Mouse (Mus musculus) cerebellum, adult 9-11 months (tissue): Measurements from ENCODE around the gene Rnf216.

Experiments
- DNase-seq: peaks from one replicate; pipeline ENCODE4 v3.0.0; 2022

Gene Rnf216

GRCm38 (mm10) chr5:143051851-143052250, 60.9 kb downstream of the Rnf216 start:
- DNase-seq: no peak

DNA sequence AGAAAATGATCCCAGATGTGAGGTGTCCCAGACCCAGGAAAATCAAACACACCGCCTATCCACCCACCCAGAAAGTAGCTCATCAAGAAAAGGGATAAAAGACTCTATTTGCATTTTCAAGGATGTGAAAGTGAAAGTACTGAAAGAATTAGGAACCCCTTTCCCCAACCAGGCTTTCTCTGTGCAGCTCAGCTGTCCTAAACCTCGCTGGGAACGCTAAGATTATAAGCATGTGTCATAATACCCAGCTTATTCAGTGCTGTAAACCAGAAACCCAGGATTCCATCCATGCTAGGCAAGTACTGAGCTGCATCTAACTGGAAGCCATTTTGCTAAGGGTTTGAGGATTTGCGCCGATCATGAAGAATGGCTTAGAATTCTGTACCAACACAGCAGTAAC, 62.5 kb downstream of the Rnf216 start:
- no peak for DNase-seq

GRCm38 (mm10) chr5:143049746-143050145, 63.0 kb downstream of the Rnf216 start:
- DNase-seq: no peak

DNA sequence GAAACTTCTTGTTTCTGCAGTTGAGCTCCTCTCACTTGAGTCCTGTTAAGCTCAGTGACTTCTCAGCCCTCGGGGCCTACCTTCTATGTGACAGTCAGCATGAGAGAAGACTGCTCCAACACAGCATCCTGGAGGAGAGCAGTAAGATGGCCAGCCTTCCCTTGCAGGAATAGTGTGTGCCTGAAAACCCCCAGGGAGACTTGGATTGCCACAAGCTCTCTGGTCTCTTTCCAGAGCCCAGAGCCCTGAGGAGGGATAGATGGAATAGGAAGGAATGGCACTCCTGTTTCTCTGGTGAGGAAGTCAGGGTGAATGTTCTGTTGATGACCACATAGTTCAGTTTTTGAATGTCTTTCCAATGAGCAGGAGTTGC, 63.8 kb downstream of the Rnf216 start:
- DNase-seq: no peak

DNA sequence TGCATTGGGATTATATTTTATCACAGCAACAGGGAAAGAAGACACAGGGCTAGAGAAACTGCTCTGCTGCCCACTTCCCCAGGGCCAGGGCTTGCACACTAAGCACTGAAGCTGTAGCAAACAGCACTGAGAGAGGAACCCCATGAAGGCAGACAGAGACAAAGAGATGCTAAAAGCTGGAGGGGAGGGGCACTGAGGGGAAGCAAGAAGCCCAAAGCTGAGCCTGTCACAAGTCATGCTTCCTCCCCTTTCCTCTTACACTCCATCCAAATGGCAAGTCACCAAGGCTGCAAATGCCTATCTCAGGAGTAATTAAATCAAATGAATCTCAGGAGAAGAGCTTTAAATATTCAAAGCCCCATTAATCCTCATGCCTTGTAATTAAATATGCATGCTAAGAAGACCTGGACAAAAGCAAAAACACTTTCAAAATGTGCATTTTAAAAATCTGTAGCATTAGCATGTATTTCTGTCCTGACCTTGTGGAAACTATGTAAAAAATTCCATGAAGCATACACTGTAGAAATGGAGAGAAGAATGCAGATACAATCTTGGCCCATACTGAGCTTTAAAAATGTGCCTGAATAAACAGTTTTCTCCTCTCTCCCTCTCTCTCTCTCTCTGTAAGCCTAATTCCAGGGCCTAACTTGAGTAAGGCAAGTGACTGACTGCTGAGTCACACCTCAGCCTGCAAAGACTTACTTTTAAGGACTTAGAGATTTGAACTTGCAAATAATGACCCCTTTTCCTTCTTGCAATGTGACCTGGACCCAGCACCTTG, 64.4 kb downstream of the Rnf216 start:
- no peak for DNase-seq

- DNase-seq: no peak
These were observed 65.2 kb downstream of the Rnf216 start for GRCm38 (mm10) chr5:143047586-143047985.

- no peak for DNase-seq
These were observed 68.9 kb downstream of the Rnf216 start for GRCm38 (mm10) chr5:143043902-143044301.

DNA sequence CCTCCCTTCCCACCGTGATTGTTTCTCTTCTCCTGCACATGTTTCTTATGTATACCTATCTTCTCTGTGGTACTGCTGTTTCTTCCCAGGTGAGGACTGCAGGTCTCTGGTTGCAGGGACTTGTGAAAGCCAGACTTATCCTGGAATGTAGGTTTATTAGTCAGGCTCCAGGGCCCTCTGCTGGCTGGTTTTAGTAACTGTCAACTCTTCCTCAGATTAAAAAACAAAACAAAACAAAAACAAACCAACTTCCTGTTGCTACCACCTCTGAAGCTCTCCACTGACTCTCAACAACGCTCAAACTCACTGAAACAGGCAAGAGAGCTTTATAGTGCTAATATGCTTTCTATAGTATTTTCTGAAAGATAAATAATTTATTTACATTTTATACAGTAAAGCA, 69.5 kb downstream of the Rnf216 start:
- no peak for DNase-seq

DNA sequence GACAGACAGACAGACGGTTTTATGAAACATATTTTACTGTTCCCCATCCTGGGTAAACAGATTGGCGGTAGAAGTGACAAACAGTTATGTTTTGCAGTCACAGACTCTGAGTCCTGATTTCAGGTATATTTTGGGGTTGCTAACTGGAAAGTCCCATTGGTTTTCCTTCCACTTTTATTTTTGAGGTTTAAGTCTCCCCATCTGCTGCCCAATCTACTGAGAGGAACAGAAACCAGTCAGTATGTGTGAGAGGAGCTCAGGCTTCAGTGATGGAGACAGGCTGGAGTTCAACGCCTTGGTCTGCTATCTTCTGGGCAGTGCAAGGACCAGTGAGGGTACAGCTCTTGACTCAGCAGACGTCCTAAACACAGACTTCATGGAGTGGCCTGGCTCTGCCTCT, 74.0 kb downstream of the Rnf216 start:
- DNase-seq: no peak

DNA sequence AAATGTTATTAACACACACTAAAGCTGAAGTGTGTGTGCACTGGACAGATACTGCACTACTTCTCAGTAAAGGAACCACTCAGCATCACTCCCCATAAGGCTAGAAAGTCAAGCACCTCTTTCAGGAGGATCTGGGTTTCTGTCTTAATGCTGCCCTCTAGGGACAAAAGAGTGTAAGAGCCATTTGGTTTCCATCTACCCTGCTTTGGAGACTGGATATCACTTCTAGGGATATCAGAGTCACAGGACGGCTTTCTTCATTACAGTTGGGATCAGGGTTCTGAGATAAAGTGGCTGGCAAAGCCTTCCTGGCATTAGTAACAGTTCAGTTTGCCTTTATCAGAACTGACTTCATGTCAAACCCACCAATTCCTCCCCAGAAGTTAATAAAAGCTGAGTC, 75.6 kb downstream of the Rnf216 start:
- DNase-seq: peak; percentile 32

- DNase-seq: no peak
These were observed 76.7 kb downstream of the Rnf216 start for GRCm38 (mm10) chr5:143036052-143036451.

- no peak for DNase-seq
These were observed 77.5 kb downstream of the Rnf216 start for GRCm38 (mm10) chr5:143035271-143035670.

DNA sequence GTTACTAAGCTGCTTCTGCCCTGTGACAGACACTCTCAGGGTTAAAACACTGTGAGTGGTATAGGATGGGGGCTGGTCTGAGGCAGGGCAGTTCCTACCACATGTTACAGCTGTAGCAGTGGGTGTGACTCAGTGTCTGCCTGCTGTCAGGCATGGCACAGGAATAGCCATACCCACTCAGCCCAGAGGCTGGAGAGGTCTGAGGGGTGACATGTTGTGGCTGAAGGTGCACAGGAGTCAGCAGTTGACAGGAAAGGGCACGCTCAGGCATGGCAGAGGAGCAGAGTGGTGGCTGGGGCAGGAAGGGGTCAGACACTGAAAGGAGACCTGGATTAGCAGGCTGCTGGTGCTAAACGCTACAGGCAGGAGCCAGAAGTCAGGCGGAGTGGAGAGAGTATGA, 78.7 kb downstream of the Rnf216 start:
- DNase-seq: no peak

DNA sequence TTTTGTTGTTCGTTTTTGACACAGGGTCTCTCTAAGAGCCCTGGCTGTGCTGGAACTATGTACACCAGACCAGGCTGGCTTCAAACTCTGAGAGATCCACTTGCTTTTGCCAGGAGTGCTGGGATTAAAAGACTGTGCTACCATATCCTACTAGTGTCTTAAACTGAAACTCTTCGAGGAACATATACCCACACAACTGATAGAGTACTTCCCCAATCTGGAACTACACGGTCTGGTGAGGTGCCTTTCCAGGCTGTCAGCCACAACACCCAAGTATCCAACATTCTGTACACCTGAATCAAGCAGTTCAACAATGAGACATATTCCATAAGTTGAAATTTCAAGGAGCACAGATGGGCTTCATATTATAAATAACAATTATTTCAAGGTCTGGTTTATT, 79.5 kb downstream of the Rnf216 start:
- no peak for DNase-seq

DNA sequence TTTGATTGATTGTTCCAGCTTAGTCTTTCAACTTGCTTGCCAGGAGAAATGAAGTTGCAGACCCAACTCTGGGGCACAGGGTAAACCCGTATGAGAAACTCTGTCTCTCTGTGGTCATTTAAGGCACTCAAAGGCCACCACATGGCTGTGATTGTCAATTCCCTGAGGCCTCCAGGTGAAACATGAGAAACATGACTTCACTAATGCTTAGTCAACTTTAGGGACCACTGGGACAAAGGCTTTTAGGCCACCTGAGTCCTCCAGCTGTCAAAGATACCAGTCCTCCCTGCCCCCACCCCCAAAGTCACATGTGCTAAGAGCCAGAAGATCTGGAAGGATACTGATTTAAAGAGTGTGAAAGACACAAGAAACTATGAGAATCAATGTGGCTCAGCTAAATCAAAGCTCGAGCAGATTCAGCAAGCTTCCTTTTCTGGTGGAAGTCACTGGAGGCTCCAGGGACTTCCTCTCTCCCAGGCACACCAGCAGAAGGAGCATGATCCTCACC, 80.1 kb downstream of the Rnf216 start:
- no peak for DNase-seq

- DNase-seq: no peak
These were observed 81.1 kb downstream of the Rnf216 start for GRCm38 (mm10) chr5:143031681-143032080.

DNA sequence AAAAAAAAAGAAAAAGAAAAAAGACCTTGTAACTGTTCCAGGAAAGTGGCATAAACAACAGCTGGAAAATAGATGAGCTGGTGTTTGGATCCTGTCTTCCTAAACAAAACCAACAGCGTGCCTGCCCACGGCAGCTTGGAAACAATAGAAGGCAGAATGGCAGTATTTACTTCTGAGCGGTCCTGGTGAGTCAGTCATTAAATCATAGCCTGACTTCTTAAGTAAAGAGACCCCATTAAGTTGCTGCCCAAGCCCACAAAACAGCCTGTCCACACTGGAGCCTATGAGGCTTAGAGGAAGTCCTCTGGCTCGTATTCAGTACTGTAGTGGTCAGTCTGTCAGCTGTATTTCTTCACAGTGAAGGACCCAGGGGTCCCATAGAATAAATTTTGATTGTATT, 81.6 kb downstream of the Rnf216 start:
- DNase-seq: no peak

DNA sequence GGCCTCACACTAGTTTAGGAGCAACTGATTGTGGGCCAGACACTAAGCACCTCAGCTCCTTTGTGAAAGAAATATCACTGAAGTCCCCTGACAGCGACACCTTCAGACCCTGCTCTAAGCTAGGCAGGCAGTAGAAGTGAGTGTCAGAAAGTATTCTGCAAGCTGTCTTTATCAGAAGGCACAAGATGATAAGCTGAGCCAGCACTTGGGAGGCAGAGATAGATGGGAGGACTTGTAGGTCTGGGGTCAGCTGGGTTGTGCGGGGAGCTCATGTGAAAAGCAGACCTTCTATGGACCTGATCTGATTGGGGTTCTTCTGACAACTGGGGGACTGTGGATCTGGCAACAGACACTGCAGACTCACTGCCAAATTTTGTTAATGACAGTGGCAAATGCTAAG, 88.9 kb downstream of the Rnf216 start:
- no peak for DNase-seq

DNA sequence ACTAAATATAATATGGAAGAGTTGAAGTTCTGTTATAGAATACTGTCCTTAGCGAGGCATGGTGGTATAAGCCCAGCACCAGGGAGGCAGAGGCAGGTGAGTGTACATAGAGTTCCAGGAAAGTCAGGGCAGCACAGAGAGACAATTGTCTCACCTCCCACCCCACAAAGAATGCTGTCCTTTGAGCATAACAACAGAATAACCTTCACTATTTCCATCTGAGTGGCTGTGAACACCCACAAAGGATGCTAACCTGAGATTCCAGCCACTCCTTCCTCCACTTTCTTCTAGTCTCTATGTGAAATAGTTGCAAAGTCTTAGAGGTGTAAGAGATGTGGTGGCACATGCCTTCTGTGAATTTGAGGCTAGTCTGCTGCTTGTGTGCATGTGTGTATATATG, 89.8 kb downstream of the Rnf216 start:
- DNase-seq: no peak

DNA sequence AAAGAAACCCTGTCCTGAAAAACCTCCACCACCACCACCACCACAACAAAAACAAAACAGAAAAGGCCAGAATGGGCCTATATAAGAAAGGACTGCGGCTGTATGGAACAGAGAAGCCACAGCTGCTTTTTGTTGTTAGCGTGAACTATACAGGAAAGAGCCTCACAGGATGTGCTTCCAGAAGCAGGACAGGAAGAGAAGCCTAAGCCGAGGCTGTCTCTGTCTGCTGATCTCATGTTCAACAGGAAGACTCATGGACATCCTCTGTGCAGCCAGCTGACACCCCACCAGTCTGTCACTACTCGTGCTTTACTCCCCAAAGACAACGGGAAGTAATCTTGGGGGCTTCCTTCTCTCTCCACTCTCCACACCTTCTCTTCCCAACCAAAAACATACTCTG, 95.4 kb downstream of the Rnf216 start:
- DNase-seq: no peak

- peak; percentile 17 for DNase-seq
These were observed 103.4 kb downstream of the Rnf216 start for GRCm38 (mm10) chr5:143009383-143009782.

GRCm38 (mm10) chr5:143000654-143001500, 111.9 kb downstream of the Rnf216 start:
- DNase-seq: no peak

DNA sequence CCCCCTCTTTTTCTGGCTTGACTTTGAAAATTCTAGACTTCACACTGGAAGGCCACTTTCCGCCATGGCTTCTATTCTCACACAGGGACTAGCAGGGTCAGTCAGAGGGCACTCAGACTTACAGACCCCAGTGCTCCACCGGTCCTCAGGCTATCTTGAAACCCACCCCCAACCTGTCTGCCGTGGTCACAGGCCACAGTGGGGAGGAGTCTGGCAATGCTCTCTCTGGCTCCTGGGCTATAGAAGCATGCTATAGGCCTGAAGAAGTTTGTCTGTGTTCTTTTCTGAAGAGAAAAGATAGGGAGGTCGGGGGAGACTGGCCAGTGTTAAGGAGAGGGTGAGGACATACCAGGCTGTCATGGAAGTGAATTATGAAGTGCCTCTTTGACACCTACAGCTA, 112.7 kb downstream of the Rnf216 start:
- no peak for DNase-seq

DNA sequence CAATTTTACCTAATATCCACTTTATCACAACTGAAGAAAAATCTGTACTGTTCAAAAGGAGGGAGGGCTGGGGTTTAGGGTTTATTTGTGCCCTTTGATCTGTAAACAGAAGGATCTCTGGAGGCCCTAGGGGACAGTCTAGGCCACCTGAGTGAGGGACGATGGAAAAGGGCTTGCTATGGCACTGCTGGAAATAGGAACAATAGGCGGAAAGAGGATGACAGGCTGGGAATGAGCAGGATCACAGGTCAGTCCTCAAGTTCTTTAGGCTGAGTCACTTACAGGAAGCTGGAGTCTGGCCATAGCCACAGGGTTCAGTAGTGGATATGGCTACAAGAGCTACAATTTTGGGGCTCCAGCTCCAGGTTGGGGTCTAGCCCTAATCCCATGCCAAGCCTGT, 114.6 kb downstream of the Rnf216 start:
- DNase-seq: no peak
